Mouse (Mus musculus) forebrain, postnatal 0 days (tissue): ENCODE data around the gene Borcs8. TPM values are rescaled to one million over a fixed set of nuclear protein-coding genes. Genes with fewer than 3 reads are reported as not detected.

Source experiments
- ATAC-seq: fragments of 200-750 bp; cut with Nextera tagmentation; 2 replicates; pipeline ENCODE4 v1.8.0; 2017; ENCODE audit warnings: mild to moderate bottlenecking, moderate library complexity
- DNase-seq: peaks from one replicate; pipeline ENCODE4 v3.0.0-alpha.2; 2015
- H3K27ac ChIP-seq: fragments of 300-500 bp; sonication (generic); 2 replicates; pipeline ENCODE4 v1.5.1; 2014; ENCODE audit warnings: low read depth, mild to moderate bottlenecking, antibody characterized with exemption, low read length, moderate library complexity, mixed read lengths
- H3K27me3 ChIP-seq: fragments of 300-500 bp; sonication (generic); 2 replicates; pipeline ENCODE4 v1.6.1; 2014; ENCODE audit warnings: mild to moderate bottlenecking, low read length, mixed read lengths; ENCODE audit not compliant: insufficient read depth
- H3K36me3 ChIP-seq: fragments of 300-500 bp; sonication (generic); 2 replicates; pipeline ENCODE4 v1.6.1; 2014; ENCODE audit warnings: mild to moderate bottlenecking, moderate library complexity; ENCODE audit not compliant: insufficient read depth
- H3K4me1 ChIP-seq: fragments of 300-500 bp; sonication (generic); 2 replicates; pipeline ENCODE4 v1.6.1; 2014; ENCODE audit warnings: antibody characterized with exemption; ENCODE audit not compliant: insufficient read depth
- H3K4me2 ChIP-seq: fragments of 300-500 bp; sonication (generic); 2 replicates; pipeline ENCODE4 v1.6.1; 2014; ENCODE audit warnings: low read depth, mild to moderate bottlenecking, moderate library complexity
- H3K4me3 ChIP-seq: fragments of 300-500 bp; sonication (generic); 2 replicates; pipeline ENCODE4 v1.5.1; 2014; ENCODE audit warnings: low read depth, low read length, mixed read lengths
- H3K9ac ChIP-seq: fragments of 300-500 bp; sonication (generic); 2 replicates; pipeline ENCODE4 v1.6.1; 2014; ENCODE audit warnings: mild to moderate bottlenecking
- H3K9me3 ChIP-seq: fragments of 300-500 bp; sonication (generic); 2 replicates; pipeline ENCODE4 v1.6.1; 2016; ENCODE audit warnings: low read length
- CTCF ChIP-seq: sonication (generic); IDR thresholded peaks from 2 replicates; pipeline ENCODE4 v1.5.1; 2016; ENCODE audit warnings: antibody characterized with exemption, control low read depth, low read depth
- WGBS: fragments of 180-500 bp; shearing (Covaris S2); extraction: QIAGEN DNeasy Blood & Tissue Kit; methylation state at CpG from one replicate; pipeline ENCODE4 v1.1.7; 2014; 5-methylcytosine and 5-hydroxymethylcytosine counted together
- polyA plus RNA-seq: library from polyadenylated mRNA; unstranded; fragments of >200 nt; fragmentation: Nextera tagmentation; extraction: Ambion mirVana; gene quantifications from 2 replicates; pipeline ENCODE4 v1.2.1, GENCODE M21; 2015
- total RNA-seq: library from RNA; depleted of rRNA; stranded (reverse); fragments of >200 nt; gene quantifications from 2 replicates; pipeline ENCODE4 v1.2.3, GENCODE M21; 2014

The Borcs8 gene
- total and polyA plus RNA-seq, 2 experiments from 2014 or later: 56.5 to 59.3 TPM

DNA sequence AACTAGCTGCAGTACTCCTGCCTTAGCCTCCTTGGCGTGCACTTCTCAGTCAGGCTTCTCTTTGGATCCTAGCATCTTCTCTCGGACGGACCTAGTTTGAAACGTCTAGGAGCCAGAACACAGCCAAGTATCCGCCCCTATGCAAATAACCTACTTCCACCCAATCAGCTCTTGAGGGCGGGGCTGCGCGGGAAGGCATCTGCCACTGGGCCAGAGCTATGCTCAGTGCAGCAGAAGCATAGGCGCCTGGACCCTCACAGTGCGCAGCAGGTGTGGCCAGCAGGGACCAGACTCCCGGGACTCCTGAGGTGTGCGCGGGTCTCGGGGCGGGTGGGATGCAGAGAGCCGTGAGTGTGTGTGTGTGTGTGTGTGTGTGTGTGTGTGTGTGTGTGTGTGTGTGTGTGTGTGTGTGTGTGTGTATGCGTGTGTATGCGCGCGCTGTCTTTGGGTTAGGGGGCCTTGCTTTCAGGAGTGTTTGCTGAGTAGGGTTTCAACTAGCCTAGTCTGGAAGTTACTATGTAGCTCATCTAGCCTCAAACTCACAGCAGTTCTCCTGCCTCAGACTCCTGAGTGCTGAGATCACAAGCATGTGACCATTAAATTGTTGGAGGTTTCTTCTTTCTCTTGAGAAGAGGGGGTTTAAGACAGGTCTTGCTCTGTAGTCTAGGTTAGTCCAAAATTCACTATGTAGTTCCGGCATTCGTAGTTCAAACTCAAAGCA is 13.4 kb downstream of the Borcs8 start:
- H3K4me3 ChIP-seq: no peak overlapping the region; the same call in 1 of the 2 replicates
- no peaks in the 10 kb centered on the region for H3K9me3 ChIP-seq
- ATAC-seq (peak; percentile 96), DNase-seq (peak; percentile 78)
- H3K4me1 ChIP-seq: no peaks in the 10 kb centered on the region
- no peak overlapping the region for H3K27ac ChIP-seq
- no peaks in the 10 kb centered on the region for H3K36me3 ChIP-seq
- H3K4me2 ChIP-seq: peak overlapping the region; percentile 36
- no peak for TF ChIP-seq CTCF
- H3K27me3 ChIP-seq: no peaks in the 10 kb centered on the region
- 17% methylated on average over 22 of the region's 22 CpGs for WGBS
- H3K9ac ChIP-seq: no peak overlapping the region

DNA sequence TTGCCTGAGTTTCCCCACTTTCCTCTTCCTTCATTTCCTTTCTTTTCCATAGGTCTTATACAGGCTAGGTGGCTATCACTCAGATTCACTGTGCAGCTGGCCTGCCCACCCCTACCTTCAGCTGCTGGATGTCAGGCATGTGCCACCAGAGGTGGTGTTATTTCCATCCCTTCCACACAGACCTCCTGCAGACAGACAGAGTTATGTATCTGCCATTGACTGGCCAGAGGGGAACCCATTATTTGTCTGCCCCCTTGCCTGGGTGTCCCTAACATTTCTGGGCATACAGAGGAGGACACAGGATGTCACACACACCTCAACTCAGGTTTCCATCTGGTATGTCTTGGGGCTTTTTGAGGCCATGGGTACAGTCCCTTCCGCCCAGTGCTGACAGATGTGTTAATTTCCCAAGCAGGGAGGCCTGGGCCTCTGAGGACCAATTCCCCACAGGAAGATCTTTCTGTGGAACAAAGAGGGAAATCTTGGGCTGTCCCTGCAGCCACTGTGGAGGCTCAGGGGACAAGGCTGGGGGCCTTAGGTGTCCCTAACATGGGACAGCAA is 18.0 kb downstream of the Borcs8 start:
- H3K9ac ChIP-seq: no peak overlapping the region
- 94% methylated on average over 1 of the region's 1 CpGs for WGBS
- no peaks in the 10 kb centered on the region for H3K27me3 ChIP-seq
- H3K4me1 ChIP-seq: no peaks in the 10 kb centered on the region
- ATAC-seq (no peak), DNase-seq (no peak)
- no peak overlapping the region for H3K4me2 ChIP-seq
- no peak overlapping the region for H3K4me3 ChIP-seq
- no peak overlapping the region for H3K27ac ChIP-seq
- H3K9me3 ChIP-seq: no peaks in the 10 kb centered on the region
- TF ChIP-seq CTCF: no peak
- H3K36me3 ChIP-seq: no peaks in the 10 kb centered on the region

DNA sequence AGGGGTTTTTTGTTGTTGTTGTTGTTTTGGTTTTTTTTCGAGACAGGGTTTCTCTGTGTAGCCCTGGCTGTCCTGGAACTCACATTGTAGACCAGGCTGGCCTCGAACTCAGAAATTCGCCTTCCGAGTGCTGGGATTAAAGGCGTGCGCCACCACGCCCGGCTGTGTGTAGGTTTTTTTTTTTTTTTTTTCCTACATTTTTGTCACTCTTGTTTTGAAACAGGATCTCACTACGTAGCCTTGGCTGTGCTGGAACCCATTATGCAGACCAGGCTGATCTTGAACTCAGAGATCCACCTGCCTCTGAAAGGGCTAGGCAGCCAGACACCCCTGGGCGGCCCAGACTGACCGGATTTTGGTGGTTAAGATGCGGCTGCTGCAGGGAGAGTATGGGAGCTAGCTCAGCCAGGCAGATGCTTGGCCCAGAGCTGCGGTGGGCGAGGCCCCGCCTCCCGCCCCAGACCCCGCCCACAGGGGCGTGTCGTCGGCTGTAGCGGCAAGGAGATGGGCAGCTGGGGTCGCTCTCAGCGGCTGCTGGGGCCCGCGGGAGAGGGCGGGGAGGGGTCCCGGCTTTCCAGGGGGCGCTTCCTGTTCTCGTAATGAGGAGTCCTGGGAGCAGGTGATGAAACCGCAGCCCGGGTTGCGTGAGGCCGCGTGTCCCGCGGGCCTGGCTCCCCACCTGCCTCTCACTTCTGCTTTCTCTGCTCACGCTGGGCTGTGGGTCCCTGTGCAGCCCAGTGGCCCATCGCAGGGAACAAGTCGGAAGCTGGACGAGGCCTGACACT is 19.0 kb downstream of the Borcs8 start:
- no peaks in the 10 kb centered on the region for H3K4me1 ChIP-seq
- TF ChIP-seq CTCF: peak; percentile 20; the same call in 1 of the 2 replicates
- H3K4me2 ChIP-seq: peak overlapping the region; percentile 73
- H3K36me3 ChIP-seq: no peaks in the 10 kb centered on the region
- no peak overlapping the region for H3K27ac ChIP-seq
- WGBS: 13% methylated on average over 36 of the region's 40 CpGs
- no peaks in the 10 kb centered on the region for H3K9me3 ChIP-seq
- ATAC-seq: peak; percentile 97
- peak overlapping the region; percentile 61 for H3K9ac ChIP-seq
- peak overlapping the region; percentile 47 for H3K4me3 ChIP-seq
- H3K27me3 ChIP-seq: no peaks in the 10 kb centered on the region
- peak; percentile 87 for DNase-seq

DNA sequence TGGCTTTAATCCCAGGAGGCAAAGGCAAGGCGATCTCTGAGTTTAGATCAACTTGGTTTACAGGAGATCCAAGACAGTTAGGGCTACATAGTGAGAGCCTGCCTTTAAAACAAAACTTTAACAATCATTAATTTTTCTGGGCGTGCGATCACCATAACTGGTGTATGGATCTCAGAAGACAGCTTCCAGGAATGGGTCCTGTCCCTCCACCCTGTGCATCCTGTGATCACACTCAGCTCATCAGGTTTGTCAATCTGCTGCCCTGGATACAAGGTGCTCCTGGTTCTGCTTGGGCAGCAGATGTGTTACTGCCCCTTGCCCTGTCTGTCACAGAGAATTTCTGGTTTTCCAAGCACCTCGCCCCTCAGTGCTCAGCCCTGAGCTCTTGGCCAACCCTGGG is 19.9 kb downstream of the Borcs8 start:
- Histone ChIP-seq H3K9me3 (no peaks in the 10 kb centered on the region), H3K4me1 (no peaks in the 10 kb centered on the region), H3K27ac (no peak overlapping the region), H3K9ac (no peak overlapping the region), H3K36me3 (no peaks in the 10 kb centered on the region), H3K27me3 (no peaks in the 10 kb centered on the region), H3K4me2 (no peak overlapping the region), H3K4me3 (no peak overlapping the region)
- no peak for TF ChIP-seq CTCF
- WGBS: 83% methylated on average over 4 of the region's 4 CpGs
- ATAC-seq (no peak), DNase-seq (no peak)

DNA sequence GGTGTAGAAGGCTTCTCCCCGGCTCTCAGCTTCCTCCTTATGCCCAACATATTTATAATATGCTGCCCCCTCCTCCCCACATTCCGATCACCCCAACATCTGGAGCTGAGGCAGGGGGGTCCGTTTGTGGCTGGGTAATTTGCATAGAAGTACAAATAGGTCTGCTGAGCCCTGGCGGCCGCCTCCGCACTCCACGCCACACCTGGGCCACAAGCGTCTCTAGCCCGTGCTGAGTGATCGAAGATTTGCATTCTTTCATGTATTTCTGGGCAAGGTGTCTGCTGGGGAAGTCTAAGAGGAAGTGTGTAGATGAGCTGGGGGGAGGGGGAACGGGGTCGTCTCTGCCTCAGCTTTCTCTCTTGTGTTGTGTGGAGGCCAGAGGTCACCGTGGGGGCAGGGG is 20.7 kb downstream of the Borcs8 start:
- Histone ChIP-seq H3K9me3 (no peaks in the 10 kb centered on the region), H3K36me3 (no peaks in the 10 kb centered on the region), H3K4me1 (no peaks in the 10 kb centered on the region), H3K4me2 (no peak overlapping the region), H3K4me3 (no peak overlapping the region), H3K9ac (no peak overlapping the region), H3K27me3 (no peaks in the 10 kb centered on the region), H3K27ac (no peak overlapping the region)
- ATAC-seq (no peak), DNase-seq (no peak)
- 70% methylated on average over 13 of the region's 13 CpGs for WGBS
- TF ChIP-seq CTCF: no peak

DNA sequence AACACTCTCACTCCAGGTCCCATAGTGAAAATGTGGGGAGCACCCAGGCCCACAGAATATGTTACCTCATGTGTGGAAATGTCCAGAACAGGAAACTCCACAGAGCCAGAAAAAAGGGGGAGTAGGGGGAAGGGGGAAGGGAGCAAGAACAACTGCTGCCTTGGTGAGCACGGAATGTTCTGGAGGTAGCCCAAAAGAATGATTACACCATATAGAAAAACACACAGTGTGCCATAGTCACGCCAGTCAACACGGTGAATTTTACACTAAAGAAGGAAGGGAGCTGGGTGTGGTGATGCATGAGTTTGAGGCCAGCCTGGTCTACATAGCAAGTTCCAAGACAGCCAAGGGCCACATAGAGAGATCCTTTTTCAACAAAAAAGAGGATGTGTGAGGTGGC is 24.0 kb downstream of the Borcs8 start:
- TF ChIP-seq CTCF: no peak
- no peaks in the 10 kb centered on the region for H3K4me1 ChIP-seq
- WGBS: 80% methylated on average over 3 of the region's 3 CpGs
- ATAC-seq (no peak), DNase-seq (no peak)
- H3K4me3 ChIP-seq: no peak overlapping the region
- no peak overlapping the region for H3K4me2 ChIP-seq
- no peak overlapping the region for H3K27ac ChIP-seq
- H3K36me3 ChIP-seq: no peaks in the 10 kb centered on the region
- no peaks in the 10 kb centered on the region for H3K9me3 ChIP-seq
- H3K27me3 ChIP-seq: no peaks in the 10 kb centered on the region
- no peak overlapping the region for H3K9ac ChIP-seq
